Mouse (Mus musculus): ENCODE measurements around the gene Tiam1.

The Tiam1 gene

GRCm38 (mm10) chr16:89923311-89923710 is 220.3 kb downstream of the Tiam1 start:
- DNase-seq (ENCODE audit: extremely low spot score, low read depth, low spot score): no peak

DNA sequence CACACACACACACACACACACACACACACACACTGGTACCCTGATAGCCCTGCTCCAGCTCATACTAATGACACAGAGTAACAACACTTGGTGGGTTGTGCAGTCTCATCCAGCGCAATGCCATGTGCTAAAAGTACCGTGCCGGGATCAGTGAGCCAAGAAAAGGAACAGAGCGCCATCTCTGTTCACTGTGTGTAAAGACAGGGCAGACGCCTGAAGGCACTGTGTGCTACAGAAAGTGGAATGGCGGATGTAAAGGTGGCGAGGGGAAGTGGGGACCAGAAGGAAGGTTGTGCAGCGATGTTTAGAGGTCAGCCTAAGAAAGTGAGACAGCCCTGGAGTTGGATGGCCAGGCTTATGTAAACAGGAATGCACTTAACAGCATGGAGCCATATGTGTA is 221.1 kb downstream of the Tiam1 start:
- DNase-seq (ENCODE audit: extremely low spot score, low read depth, low spot score): no peak

GRCm38 (mm10) chr16:89921370-89921769 is 222.2 kb downstream of the Tiam1 start:
- no peak for DNase-seq (ENCODE audit: extremely low spot score, low read depth, low spot score)

GRCm38 (mm10) chr16:89920417-89920816 is 223.2 kb downstream of the Tiam1 start:
- DNase-seq (ENCODE audit: extremely low spot score, low read depth, low spot score): no peak

DNA sequence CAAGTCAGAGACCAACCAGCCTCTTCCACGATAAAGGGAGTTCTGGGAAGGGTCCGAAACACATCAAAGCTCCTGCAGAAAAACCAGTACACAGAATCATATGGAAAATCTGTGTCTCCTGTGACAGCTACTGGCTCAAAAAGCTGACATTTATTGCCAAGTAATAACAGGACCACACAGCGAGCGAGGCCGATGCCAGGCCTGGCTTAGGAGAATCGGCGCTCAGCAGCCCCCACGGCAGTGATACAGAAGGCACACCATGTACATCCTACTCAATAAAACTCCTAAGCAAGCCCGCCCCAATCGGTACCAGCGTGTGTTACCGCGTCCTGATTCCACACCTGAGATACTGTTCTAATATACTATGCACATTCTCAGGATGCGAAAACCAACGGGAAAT is 226.2 kb downstream of the Tiam1 start:
- DNase-seq (ENCODE audit: extremely low spot score, low read depth, low spot score): no peak

- no peak for DNase-seq (ENCODE audit: extremely low spot score, low read depth, low spot score)
These were observed 228.6 kb downstream of the Tiam1 start for GRCm38 (mm10) chr16:89914946-89915345.

GRCm38 (mm10) chr16:89912686-89913375 is 230.7 kb downstream of the Tiam1 start:
- DNase-seq (ENCODE audit: extremely low spot score, low read depth, low spot score): no peak

DNA sequence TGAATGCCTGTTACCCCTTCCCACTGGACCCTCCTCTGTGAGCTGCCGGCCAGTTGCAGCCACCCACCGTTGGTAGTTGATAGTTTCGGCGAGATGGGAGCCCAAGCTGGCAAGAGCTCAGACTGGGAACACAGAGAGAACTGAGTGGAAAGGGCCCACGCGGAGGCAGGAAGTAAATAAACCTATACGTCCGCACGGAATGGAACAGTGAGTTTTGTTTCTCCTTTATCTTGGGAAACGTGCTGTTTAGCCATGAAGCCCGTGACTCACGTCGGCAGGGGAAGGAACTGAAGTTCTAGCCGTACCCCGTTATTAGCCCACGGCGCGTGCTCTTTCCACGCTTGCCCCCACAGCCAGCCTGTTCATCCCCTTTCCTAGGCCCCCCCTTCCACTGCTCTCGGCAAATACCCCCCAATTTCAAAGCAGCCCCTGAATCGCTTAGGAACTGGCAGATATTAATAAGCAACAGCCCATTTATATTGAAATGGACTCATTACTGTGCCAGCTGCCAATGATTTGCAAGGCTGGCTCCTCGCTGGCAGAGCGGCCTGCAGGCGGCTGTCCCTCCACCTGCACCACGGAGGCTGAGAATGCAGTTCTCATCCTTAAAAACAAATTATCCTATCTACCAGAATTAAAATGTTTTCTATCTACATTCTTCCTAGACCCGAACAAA is 234.0 kb downstream of the Tiam1 start:
- no peak for DNase-seq (ENCODE audit: extremely low spot score, low read depth, low spot score)

DNA sequence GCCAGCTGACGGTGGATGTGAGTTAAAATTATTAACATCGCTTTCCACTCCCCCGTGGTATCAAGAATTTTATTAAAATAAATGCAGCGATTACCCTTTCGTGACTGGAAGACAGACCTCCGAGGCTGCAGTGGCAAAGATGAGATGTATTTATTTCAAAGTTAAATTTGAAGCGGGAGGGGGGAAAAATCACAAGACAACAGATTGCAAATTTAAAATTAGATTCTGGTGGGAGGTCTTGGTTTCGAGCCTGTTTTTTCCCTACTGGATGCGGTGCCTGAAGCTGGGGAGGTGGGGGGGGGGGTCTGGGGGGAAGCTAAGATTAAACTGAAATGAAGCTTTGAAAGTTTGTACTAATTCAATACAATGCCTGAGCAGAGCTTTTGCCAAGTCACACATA is 235.9 kb downstream of the Tiam1 start:
- no peak for DNase-seq (ENCODE audit: extremely low spot score, low read depth, low spot score)

DNA sequence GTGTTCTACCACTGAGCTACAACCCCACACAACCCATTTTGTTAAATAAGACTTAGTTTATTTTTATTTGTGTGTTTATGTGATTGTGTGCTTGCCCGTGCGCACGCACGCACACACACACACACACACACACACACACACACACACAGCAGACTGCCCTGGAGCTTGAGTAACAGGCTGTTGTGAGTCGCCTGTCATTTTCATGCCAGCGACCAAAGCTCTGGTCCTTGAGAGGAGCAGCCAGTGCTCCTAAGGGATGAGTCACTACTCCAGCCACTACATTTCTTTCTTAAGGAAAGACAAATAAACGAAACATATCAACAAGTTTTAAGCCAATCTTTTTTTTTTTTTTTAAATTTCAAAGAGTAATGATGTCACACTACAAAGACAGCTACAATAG is 236.7 kb downstream of the Tiam1 start:
- DNase-seq (ENCODE audit: extremely low spot score, low read depth, low spot score): no peak

DNA sequence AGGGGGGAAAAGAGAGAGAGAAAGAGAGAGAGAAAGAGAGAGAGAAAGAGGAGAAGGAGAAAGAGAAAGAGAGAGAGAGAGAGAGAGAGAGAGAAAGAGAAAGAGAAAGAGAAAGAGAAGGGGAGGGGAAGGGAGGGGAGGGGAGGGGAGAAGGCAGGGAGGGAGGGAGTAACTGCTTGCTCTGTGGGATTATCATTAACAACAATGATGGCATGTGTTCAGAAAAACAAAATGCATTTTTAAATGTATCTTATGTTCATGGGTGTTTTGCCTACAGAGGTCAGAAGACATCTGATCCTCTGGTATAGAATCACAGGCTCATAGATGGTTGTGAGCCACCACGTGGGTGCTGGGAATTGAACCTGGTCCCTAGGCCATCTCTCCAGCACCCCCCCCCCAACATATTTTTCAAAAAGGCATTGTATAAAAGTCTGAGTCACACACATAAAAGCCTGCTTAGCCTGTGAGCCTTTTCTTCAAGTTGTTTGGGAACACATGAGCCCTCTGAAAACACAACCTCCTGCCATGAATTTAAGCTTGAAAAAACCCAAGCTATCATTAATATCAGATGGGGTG is 237.8 kb downstream of the Tiam1 start:
- no peak for DNase-seq (ENCODE audit: extremely low spot score, low read depth, low spot score)

DNA sequence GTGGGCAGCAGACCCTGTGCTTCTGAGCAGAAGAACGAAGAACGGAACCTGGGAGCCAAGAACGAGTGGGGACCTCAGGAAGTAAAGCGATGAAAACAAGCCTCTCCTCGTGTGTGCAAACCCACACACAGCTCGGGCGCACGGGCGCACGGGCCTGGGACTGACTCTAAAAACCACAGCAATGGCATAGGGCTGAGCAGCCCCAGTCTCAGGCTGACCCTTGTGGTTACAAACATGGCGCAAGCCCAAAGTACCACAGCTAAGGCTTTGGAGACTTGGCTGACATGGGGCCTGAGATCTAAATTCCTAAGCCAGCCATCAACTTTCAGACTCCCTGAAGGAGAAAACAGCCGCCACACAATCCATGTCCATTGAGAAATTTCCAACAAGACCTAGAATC is 239.4 kb downstream of the Tiam1 start:
- no peak for DNase-seq (ENCODE audit: extremely low spot score, low read depth, low spot score)

DNA sequence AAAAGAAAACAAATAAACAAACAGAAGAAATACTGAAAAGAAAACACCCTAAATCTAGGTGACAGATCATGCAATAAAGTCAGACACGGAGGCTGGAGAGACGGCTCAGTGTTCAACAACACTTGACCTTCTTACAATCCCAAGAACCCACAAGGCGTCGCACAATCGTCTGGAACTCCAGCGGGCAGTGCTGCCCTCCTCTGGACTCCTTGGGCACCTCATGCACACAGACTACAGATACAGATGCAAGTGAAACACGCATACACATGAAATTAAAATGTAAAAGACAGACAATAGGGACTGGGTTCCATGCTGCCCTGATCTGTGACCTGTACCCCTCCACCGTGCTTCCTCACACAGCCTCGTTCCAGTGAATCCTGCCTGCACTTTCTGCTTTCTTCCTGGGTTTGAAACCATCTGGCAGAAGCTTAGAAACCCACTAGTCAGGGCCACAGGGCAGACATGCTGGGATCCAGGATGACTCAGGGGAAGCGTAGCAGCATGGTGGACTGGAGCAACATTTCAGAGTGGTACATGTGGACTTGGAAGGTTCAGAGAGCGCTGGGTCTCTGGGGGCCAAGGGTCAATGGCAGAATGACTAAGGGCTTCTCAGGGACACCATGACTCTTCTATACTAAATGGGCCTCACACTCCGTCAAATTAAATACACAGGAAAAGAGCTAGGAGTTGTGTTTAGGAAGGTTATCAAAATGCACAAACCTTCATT is 240.8 kb downstream of the Tiam1 start:
- no peak for DNase-seq (ENCODE audit: extremely low spot score, low read depth, low spot score)

DNA sequence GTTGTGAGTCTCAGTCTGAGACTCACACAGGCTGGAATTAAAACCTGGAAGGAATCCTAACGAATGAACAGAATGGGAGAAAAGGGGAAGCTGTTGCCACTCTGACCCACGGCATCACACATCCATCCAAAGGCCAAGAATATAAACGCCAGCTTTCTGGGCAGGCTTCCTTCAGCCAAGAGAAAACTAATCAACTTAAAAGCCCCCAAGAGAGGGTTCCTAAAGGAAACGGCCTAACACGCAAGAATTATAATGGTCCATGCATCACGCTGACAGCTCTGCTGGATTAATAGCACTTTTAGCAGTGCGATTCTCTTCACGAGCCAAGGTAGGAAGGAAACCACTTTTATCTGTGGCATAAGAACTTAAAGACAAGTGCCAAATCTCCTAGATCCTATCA is 242.9 kb downstream of the Tiam1 start:
- no peak for DNase-seq (ENCODE audit: extremely low spot score, low read depth, low spot score)

GRCm38 (mm10) chr16:89899192-89899591 is 244.4 kb downstream of the Tiam1 start:
- DNase-seq (ENCODE audit: extremely low spot score, low read depth, low spot score): no peak

DNA sequence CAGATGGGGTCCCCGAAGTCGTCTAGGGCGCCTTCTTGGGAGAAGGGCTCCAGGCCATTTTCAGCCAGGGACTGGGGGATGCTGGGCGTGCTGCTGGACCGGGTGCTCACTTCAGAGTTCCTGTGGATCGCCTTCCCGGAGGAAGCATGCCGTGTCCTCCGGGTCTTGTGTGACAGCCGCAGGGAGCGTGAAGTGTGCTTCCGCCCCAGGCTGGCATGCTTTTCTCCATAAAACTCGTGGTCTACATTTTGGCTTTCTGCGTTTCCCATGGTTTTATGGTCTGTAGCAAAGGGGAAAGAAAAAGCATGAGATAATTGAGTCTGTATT is 245.3 kb downstream of the Tiam1 start:
- no peak for DNase-seq (ENCODE audit: extremely low spot score, low read depth, low spot score)

DNA sequence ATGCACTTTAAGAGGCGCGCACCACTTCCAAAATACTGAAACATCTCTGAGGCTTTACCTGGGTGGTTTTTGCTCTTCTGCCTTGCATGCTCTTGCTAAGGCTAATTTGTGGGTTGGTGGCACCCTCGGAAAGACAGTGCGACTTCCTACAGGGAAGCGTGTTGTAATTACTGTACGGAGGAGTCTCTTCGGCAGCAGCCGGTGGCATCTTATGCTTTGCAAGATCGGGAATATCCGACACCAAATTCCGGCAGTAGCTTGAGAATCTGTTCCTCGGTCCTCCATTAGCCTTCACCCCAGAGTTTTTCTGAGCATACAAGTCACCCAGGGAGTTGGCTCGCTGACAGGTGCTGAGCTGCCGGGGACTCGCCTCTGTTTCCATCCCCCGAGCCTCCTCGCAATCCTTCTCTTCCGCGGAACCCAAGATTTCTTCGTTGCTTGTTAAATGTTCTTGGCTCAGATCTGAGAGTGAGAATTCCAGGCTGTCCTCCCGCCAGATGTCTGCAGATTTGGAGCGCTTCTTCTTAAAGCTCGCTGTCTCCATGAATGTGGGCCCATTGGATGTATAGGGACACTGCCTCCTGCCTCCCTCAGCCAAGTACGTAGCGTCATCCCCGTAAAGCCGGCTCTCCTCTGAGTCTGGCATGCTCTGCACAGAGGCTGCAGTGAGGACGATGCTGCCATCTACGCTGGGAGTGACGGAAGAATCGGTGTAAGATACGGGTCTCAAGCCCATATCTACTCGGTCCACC is 245.8 kb downstream of the Tiam1 start:
- DNase-seq (ENCODE audit: extremely low spot score, low read depth, low spot score): no peak

- DNase-seq (ENCODE audit: extremely low spot score, low read depth, low spot score): no peak
These were observed 246.6 kb downstream of the Tiam1 start for GRCm38 (mm10) chr16:89896885-89897546.

- no peak for DNase-seq (ENCODE audit: extremely low spot score, low read depth, low spot score)
These were observed 247.2 kb downstream of the Tiam1 start for GRCm38 (mm10) chr16:89896392-89896791.

- no peak for DNase-seq (ENCODE audit: extremely low spot score, low read depth, low spot score)
These were observed 248.3 kb downstream of the Tiam1 start for GRCm38 (mm10) chr16:89895283-89895682.

GRCm38 (mm10) chr16:89894816-89895215 is 248.8 kb downstream of the Tiam1 start:
- no peak for DNase-seq (ENCODE audit: extremely low spot score, low read depth, low spot score)

Measured in hindlimb bud, embryonic 11.5 days (tissue).